Mouse (Mus musculus) embryonic facial prominence, embryonic 13.5 days (tissue): ENCODE data around the gene Marc2. TPM values are rescaled to one million over a fixed set of nuclear protein-coding genes. Genes with fewer than 3 reads are reported as not detected.
A peak's percentile ranks its signal among the peaks of the same experiment; 100 is the strongest.

Experiments
- ATAC-seq: fragments of 200-750 bp; cut with Nextera tagmentation; 2 replicates; pipeline ENCODE4 v1.8.0; 2017; ENCODE audit warnings: low read depth; ENCODE audit not compliant: insufficient number of reproducible peaks, insufficient read depth, low FRiP score, low TSS enrichment
- H3K27ac ChIP-seq: fragments of 300-500 bp; sonication (generic); 2 replicates; pipeline ENCODE4 v1.5.1; 2015; ENCODE audit warnings: moderate library complexity, mild to moderate bottlenecking, inconsistent platforms
- H3K27me3 ChIP-seq: fragments of 300-500 bp; sonication (generic); 2 replicates; pipeline ENCODE4 v1.6.1; 2015; ENCODE audit warnings: mild to moderate bottlenecking, inconsistent platforms
- H3K36me3 ChIP-seq: fragments of 300-500 bp; sonication (generic); 2 replicates; pipeline ENCODE4 v1.6.1; 2015; ENCODE audit warnings: mild to moderate bottlenecking, inconsistent platforms
- H3K4me1 ChIP-seq: fragments of 300-500 bp; sonication (generic); 2 replicates; pipeline ENCODE4 v1.6.1; 2015; ENCODE audit warnings: inconsistent platforms
- H3K4me2 ChIP-seq: fragments of 300-500 bp; sonication (generic); 2 replicates; pipeline ENCODE4 v1.6.1; 2015; ENCODE audit warnings: moderate library complexity, mild to moderate bottlenecking, inconsistent platforms
- H3K4me3 ChIP-seq: fragments of 300-500 bp; sonication (generic); 2 replicates; pipeline ENCODE4 v1.5.1; 2015; ENCODE audit warnings: mild to moderate bottlenecking, inconsistent platforms
- H3K9ac ChIP-seq: fragments of 300-500 bp; sonication (generic); 2 replicates; pipeline ENCODE4 v1.6.1; 2015; ENCODE audit warnings: mild to moderate bottlenecking, inconsistent platforms
- H3K9me3 ChIP-seq: fragments of 300-500 bp; sonication (generic); 2 replicates; pipeline ENCODE4 v1.6.1; 2016; ENCODE audit warnings: inconsistent platforms
- WGBS: fragments of 180-500 bp; shearing (Covaris S2); methylation state at CpG from one replicate; pipeline ENCODE4 v1.1.7; 2015; ENCODE audit warnings: mixed read lengths; 5-methylcytosine and 5-hydroxymethylcytosine counted together
- polyA plus RNA-seq: library from polyadenylated mRNA; unstranded; fragments of >200 nt; fragmentation: Nextera tagmentation; extraction: Ambion mirVana; gene quantifications from 2 replicates; pipeline ENCODE4 v1.2.1, GENCODE M21; 2015

Gene Marc2
- polyA plus RNA-seq, result 164 and 216 TPM in 2 replicates

GRCm38 (mm10) chr1:184846092-184846750, at the start of gene Marc2:
Gene Marc2, minus strand, starts transcription at chr1:184846451.
- H3K4me1 ChIP-seq, result peaks cover 24% of the 10 kb centered on the region
- H3K9ac ChIP-seq, result peak within 1 kb of the TSS; percentile 93
- peak within 1 kb of the TSS; percentile 92 for H3K4me2 ChIP-seq
- H3K27me3 ChIP-seq, result peaks cover 39% of the 10 kb centered on the region
- peak within 1 kb of the TSS; percentile 89 for H3K4me3 ChIP-seq
- H3K9me3 ChIP-seq, result no peaks in the 10 kb centered on the region
- no peaks in the 10 kb centered on the region for H3K36me3 ChIP-seq
- ATAC-seq, result no peak
- peak within 1 kb of the TSS; percentile 90 for H3K27ac ChIP-seq
- WGBS, result 4% methylated on average over 18 of the region's 18 CpGs

DNA sequence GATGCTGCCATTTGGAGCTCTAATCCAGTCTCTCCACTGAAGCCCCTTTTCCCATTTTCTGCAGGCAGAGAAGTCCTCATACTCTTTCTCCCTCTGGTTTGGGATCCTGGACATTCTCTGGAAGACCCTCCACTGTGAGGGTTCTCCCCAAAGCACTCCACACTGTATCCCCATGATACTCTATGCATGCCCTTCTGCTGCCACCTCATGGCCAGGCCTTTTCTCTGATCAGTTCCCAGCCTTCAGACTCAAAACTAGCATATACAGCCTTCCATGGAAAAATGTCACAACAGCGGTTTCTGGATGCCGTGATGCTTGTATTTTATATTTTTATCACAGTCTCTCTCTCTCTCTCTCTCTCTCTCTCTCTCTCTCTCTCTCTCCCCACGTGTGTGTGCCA, 45.7 kb upstream of the Marc2 start:
- Histone ChIP-seq H3K4me2 (no peak overlapping the region), H3K36me3 (0 out of 2 replicates have a peak, but pooled peaks cover 3% of the 10 kb centered on the region), H3K9ac (no peak overlapping the region), H3K4me3 (no peak overlapping the region), H3K4me1 (0 out of 2 replicates have a peak, but pooled peaks cover 2% of the 10 kb centered on the region), H3K9me3 (no peaks in the 10 kb centered on the region), H3K27ac (no peak overlapping the region), H3K27me3 (no peaks in the 10 kb centered on the region)
- 88% methylated on average over 3 of the region's 3 CpGs for WGBS
- ATAC-seq, result no peak

GRCm38 (mm10) chr1:184889454-184889853, 43.2 kb upstream of the Marc2 start:
- no peaks in the 10 kb centered on the region for H3K36me3 ChIP-seq
- no peak for ATAC-seq
- H3K9me3 ChIP-seq, result no peaks in the 10 kb centered on the region
- H3K4me2 ChIP-seq, result no peak overlapping the region
- WGBS, result 82% methylated on average over 6 of the region's 6 CpGs
- peaks cover 5% of the 10 kb centered on the region; the same call in 1 of the 2 replicates for H3K27me3 ChIP-seq
- no peak overlapping the region for H3K9ac ChIP-seq
- H3K4me1 ChIP-seq, result no peaks in the 10 kb centered on the region
- no peak overlapping the region for H3K4me3 ChIP-seq
- H3K27ac ChIP-seq, result no peak overlapping the region

- Histone ChIP-seq H3K27ac (no peak overlapping the region), H3K4me2 (no peak overlapping the region), H3K4me1 (peaks cover 15% of the 10 kb centered on the region), H3K36me3 (no peaks in the 10 kb centered on the region), H3K9me3 (no peaks in the 10 kb centered on the region), H3K27me3 (peaks cover 38% of the 10 kb centered on the region), H3K9ac (no peak overlapping the region), H3K4me3 (no peak overlapping the region)
- ATAC-seq, result no peak
- WGBS, result 42% methylated on average over 1 of the region's 1 CpGs
Observed at GRCm38 (mm10) chr1:184886160-184886559, 39.9 kb upstream of the Marc2 start.

GRCm38 (mm10) chr1:184882281-184883268, 36.3 kb upstream of the Marc2 start, which contains the start of gene C130074G19Rik:
Gene C130074G19Rik, minus strand, starts transcription at chr1:184883218.
- Histone ChIP-seq H3K4me1 (peaks cover 15% of the 10 kb centered on the region), H3K9ac (peak within 1 kb of the TSS; percentile 69), H3K27ac (no peak within 1 kb of the TSS), H3K27me3 (peaks cover 52% of the 10 kb centered on the region), H3K36me3 (no peaks in the 10 kb centered on the region), H3K4me2 (peak within 1 kb of the TSS; percentile 87), H3K4me3 (peak within 1 kb of the TSS; percentile 49), H3K9me3 (no peaks in the 10 kb centered on the region)
- 2% methylated on average over 77 of the region's 77 CpGs for WGBS
- ATAC-seq, result peak; percentile 48; the same call in 1 of the 2 replicates

DNA sequence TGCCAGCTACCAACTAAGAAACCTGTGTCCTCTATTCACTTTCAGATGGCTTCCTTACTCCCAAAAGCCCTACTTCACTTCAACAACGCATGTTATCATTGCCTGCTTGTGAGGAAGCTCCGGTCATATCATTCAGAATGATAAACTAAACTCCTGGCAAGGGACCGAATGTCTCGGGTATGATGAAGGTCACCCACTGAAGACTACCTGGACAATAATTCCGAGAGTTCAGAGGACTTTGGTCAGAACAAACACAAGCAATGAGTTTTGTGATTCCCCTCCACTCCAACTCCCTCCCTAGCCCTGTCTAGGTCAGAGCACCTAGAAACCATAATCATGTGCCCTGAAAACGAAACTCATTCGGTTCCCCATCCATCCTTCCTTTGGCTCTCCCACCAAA, 35.6 kb upstream of the Marc2 start:
- no peak for ATAC-seq
- Histone ChIP-seq H3K27me3 (peaks cover 53% of the 10 kb centered on the region), H3K4me3 (peak overlapping the region; percentile 49), H3K4me2 (peak overlapping the region; percentile 87), H3K27ac (no peak overlapping the region), H3K9ac (0 out of 2 replicates have a peak overlapping the region, but pooled peaks have one; percentile 69), H3K36me3 (no peaks in the 10 kb centered on the region), H3K9me3 (no peaks in the 10 kb centered on the region), H3K4me1 (peaks cover 15% of the 10 kb centered on the region)
- WGBS, result 69% methylated on average over 7 of the region's 7 CpGs

DNA sequence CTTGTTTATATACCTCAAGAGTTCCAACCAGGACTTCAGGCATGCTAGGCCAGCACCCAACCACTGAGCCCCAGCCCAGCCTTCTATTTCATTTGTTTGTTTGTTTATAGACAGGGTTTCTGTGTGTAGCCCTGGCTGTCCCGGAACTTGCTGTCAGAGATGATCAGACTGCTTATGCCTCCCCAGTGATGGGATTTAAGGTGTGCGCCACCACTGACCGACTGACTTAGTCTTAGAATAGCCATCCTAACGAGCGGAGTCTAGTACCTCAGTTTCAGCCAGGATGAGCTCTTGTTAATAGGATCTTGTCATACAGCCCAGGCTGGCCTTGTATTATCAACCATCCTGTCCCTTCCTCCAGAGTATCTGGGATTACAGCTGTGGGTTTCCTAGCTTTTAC, 35.0 kb upstream of the Marc2 start:
- no peak for ATAC-seq
- 89% methylated on average over 5 of the region's 5 CpGs for WGBS
- H3K4me3 ChIP-seq, result peak overlapping the region; percentile 49; the same call in 1 of the 2 replicates

GRCm38 (mm10) chr1:184878860-184879259, 32.6 kb upstream of the Marc2 start:
- Histone ChIP-seq H3K27me3 (peaks cover 46% of the 10 kb centered on the region), H3K9ac (no peak overlapping the region)

More for the DNA sequence above, 35.0 kb upstream of the Marc2 start:
- peaks cover 15% of the 10 kb centered on the region for H3K4me1 ChIP-seq
- H3K36me3 ChIP-seq, result no peaks in the 10 kb centered on the region
- H3K9ac ChIP-seq, result no peak overlapping the region
- no peak overlapping the region for H3K27ac ChIP-seq
- H3K27me3 ChIP-seq, result peaks cover 53% of the 10 kb centered on the region
- no peak overlapping the region for H3K4me2 ChIP-seq
- H3K9me3 ChIP-seq, result no peaks in the 10 kb centered on the region

DNA sequence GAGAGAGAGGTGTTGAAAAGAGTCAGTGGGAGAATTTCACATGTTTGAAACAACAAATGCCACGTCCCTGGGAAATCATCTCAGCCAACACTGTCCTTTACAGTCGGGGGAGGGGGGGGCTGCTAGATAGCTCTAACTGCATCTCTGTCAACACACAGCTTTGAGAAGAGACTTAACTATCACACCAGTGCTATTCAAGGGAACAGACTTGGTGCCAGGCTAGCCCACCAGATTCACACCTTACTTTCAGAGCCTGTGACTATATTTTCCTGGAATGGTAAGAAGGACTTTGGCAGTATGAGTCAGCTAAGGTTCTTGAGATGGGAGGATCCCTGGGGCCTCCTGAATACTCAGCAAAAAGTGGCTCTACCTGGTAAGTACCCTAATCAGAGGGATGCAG, 31.1 kb upstream of the Marc2 start:
- Histone ChIP-seq H3K4me3 (no peak overlapping the region), H3K27ac (no peak overlapping the region), H3K9ac (no peak overlapping the region), H3K27me3 (peaks cover 30% of the 10 kb centered on the region), H3K36me3 (no peaks in the 10 kb centered on the region), H3K9me3 (no peaks in the 10 kb centered on the region), H3K4me2 (no peak overlapping the region), H3K4me1 (peaks cover 3% of the 10 kb centered on the region)
- WGBS, result 67% methylated on average over 2 of the region's 2 CpGs
- no peak for ATAC-seq

More at GRCm38 (mm10) chr1:184878860-184879259, 32.6 kb upstream of the Marc2 start:
- no peak overlapping the region for H3K4me2 ChIP-seq
- WGBS, result 73% methylated on average over 6 of the region's 6 CpGs
- no peak overlapping the region for H3K27ac ChIP-seq
- H3K4me1 ChIP-seq, result peaks cover 15% of the 10 kb centered on the region
- no peak overlapping the region for H3K4me3 ChIP-seq
- H3K36me3 ChIP-seq, result no peaks in the 10 kb centered on the region
- no peaks in the 10 kb centered on the region for H3K9me3 ChIP-seq
- no peak for ATAC-seq

GRCm38 (mm10) chr1:184873910-184874309, 27.7 kb upstream of the Marc2 start:
- Histone ChIP-seq H3K4me1 (peaks cover 17% of the 10 kb centered on the region), H3K4me3 (no peak overlapping the region), H3K4me2 (no peak overlapping the region), H3K27ac (no peak overlapping the region), H3K36me3 (no peaks in the 10 kb centered on the region), H3K9me3 (no peaks in the 10 kb centered on the region), H3K9ac (no peak overlapping the region), H3K27me3 (peaks cover 8% of the 10 kb centered on the region)
- no peak for ATAC-seq
- 81% methylated on average over 11 of the region's 11 CpGs for WGBS

- peaks cover 26% of the 10 kb centered on the region for H3K4me1 ChIP-seq
- 73% methylated on average over 7 of the region's 7 CpGs for WGBS
- peaks cover 3% of the 10 kb centered on the region; the same call in 1 of the 2 replicates for H3K27me3 ChIP-seq
- H3K4me2 ChIP-seq, result no peak overlapping the region
- no peak for ATAC-seq
- H3K4me3 ChIP-seq, result no peak overlapping the region
- no peaks in the 10 kb centered on the region for H3K9me3 ChIP-seq
- H3K36me3 ChIP-seq, result no peaks in the 10 kb centered on the region
- H3K27ac ChIP-seq, result no peak overlapping the region
- H3K9ac ChIP-seq, result no peak overlapping the region
Observed at GRCm38 (mm10) chr1:184872069-184872819, 26.0 kb upstream of the Marc2 start.
